ENCODE assay signal across 10 mouse cellular contexts in the genomic region with DNA sequence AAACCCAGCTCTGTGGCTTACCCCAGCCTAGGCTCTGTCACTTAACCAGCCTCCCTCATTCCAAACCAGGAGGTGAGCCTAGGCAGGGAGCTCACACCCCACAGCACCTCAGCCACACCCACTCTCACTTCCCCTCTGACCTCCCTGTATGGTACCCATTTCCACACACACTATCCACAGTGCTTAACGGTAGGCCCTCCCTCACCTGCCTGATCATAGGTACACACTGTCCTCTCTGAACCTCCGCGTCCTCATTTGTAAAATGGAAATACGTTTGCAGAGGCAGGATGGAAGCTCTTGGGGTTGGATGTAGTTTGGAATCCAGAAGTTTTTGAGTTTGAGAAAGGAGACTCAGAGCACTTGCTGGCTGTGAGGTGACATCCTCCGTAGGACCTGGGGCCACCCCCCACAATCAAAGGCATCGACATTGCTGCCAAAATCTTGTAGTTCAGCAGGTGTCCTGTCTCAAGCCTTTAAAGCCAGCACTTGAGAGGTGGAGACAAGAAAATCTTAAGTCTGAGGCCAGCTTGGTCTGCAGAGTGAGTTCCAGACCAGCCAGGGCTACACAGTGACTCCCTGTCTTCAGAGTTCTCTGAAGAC. TPM values are rescaled to one million over a fixed set of nuclear protein-coding genes. Genes with fewer than 3 reads are reported as not detected.
DNase-seq lines count a peak whose midpoint lies in the region; ATAC-seq and TF ChIP-seq lines count a peak whose summit lies in the region.
"Had no signal": no experiment of that assay in that cellular context is flagged by ENCODE, and none has a peak within 500 bp of the region (broad histone marks: within the 10 kb centered on the region; RNA-seq: fewer than 3 reads in every experiment).

No protein-coding gene starts in this region.

- no peak for TF ChIP-seq POLR2A in myocyte (IDR thresholded peaks at IDR 0.05; ENCODE audit: insufficient read length, low read depth)

- no peak overlapping the region for H3ac ChIP-seq in myocyte (ENCODE audit: control insufficient read depth, insufficient read length)

- no peaks in the 10 kb centered on the region for H3K36me3 ChIP-seq in kidney, embryonic 15.5 days
- 0 out of 2 replicates have a peak, but pooled peaks cover 7% of the 10 kb centered on the region for H3K36me3 ChIP-seq in heart, embryonic 14.5 days (ENCODE audit: control insufficient read depth, insufficient read depth, low read length)
- peaks cover 4% of the 10 kb centered on the region for H3K36me3 ChIP-seq in myocyte (ENCODE audit: control insufficient read depth, insufficient read depth)

- no peak for DNase-seq in kidney, postnatal 36 days
- DNase-seq in layer of hippocampus, postnatal 10 days (ENCODE audit: low spot score in 2 of 2): no peak
- no peak for DNase-seq in left cerebral cortex, adult 18-20 months (ENCODE audit: low spot score in 2 of 2)
- no peak for DNase-seq in left cerebral cortex, postnatal 25 days (ENCODE audit: low spot score in 2 of 2)
- DNase-seq: right cerebral cortex, postnatal 25 days had no signal

- no peak overlapping the region for H3K4me3 ChIP-seq in kidney, embryonic 15.5 days (replicated peaks)
- no peak overlapping the region for H3K4me3 ChIP-seq in brown adipose tissue, adult 24 weeks (ENCODE audit: insufficient read depth, low read depth, low read length)
- H3K4me3 ChIP-seq in heart, embryonic 14.5 days (ENCODE audit: control insufficient read depth in 1 of 2, insufficient read depth in 1 of 2, low read depth in 1 of 2, low read length in 2 of 2): no peak overlapping the region
- H3K4me3 ChIP-seq in myocyte: no peak overlapping the region

- intact Hi-C loops in left cerebral cortex, postnatal 25 days (cut with DNase I): no loop called here

- H3K9ac ChIP-seq in kidney, embryonic 15.5 days: no peak overlapping the region
- peak overlapping the region; percentile 69 for H3K9ac ChIP-seq in heart, embryonic 14.5 days (ENCODE audit: low read length)

- H3K4me2 ChIP-seq in kidney, embryonic 15.5 days: no peak overlapping the region
- peak overlapping the region; percentile 39 for H3K4me2 ChIP-seq in heart, embryonic 14.5 days (ENCODE audit: low read length)
- peak overlapping the region; percentile 79 for H3K4me2 ChIP-seq in myocyte (ENCODE audit: low read depth)

- H3K27me3 ChIP-seq in kidney, embryonic 15.5 days: no peaks in the 10 kb centered on the region
- H3K27me3 ChIP-seq in heart, embryonic 14.5 days (ENCODE audit: control insufficient read depth, insufficient read depth, low read length): no peaks in the 10 kb centered on the region
- no peaks in the 10 kb centered on the region for H3K27me3 ChIP-seq in myocyte (ENCODE audit: control insufficient read depth, insufficient read depth, insufficient read length)

- WGBS in kidney, embryonic 15.5 days: 44% methylated on average over 6 of the region's 6 CpGs
- 47% methylated on average over 6 of the region's 6 CpGs for WGBS in heart, embryonic 14.5 days

- H3K27ac ChIP-seq in kidney, embryonic 15.5 days: peak overlapping the region; percentile 93
- peak overlapping the region; percentile 93 for H3K27ac ChIP-seq in brown adipose tissue, adult 24 weeks (replicated peaks; ENCODE audit: low read depth, low read length)
- H3K27ac ChIP-seq in heart, embryonic 14.5 days (replicated peaks in 1 of 2; ENCODE audit: control insufficient read depth in 1 of 2, insufficient read depth in 1 of 2, low read depth in 2 of 2, low read length in 2 of 2): peak overlapping the region; percentile 77 to 96

- ATAC-seq in kidney, embryonic 15.5 days (replicated peaks; ENCODE audit: low FRiP score): no peak; the same call in 1 of the 2 replicates
- peak; percentile 2; the same call in 1 of the 2 replicates for ATAC-seq in heart, embryonic 14.5 days (ENCODE audit: insufficient number of reproducible peaks, insufficient read depth, low FRiP score, low read depth)

- H3K4me1 ChIP-seq in kidney, embryonic 15.5 days: peaks cover 85% of the 10 kb centered on the region
- H3K4me1 ChIP-seq in brown adipose tissue, adult 24 weeks (ENCODE audit: control insufficient read depth, insufficient read depth, insufficient read length, low read length): peaks cover 70% of the 10 kb centered on the region
- H3K4me1 ChIP-seq in heart, embryonic 14.5 days (ENCODE audit: control insufficient read depth in 2 of 2, insufficient read depth in 2 of 2, low read length in 2 of 2): peaks cover 59 to 77% of the 10 kb centered on the region in 2 experiments

- H3K9me3 ChIP-seq in kidney, embryonic 15.5 days (replicated peaks): no peaks in the 10 kb centered on the region
- H3K9me3 ChIP-seq in heart, embryonic 14.5 days (ENCODE audit: control insufficient read depth, low read length): no peaks in the 10 kb centered on the region

- peaks cover 85% of the 10 kb centered on the region for H3K79me2 ChIP-seq in myocyte (ENCODE audit: control insufficient read depth, insufficient read depth)

TF ChIP-seq in myocyte, 11 proteins besides CTCF, POLR2A, EP300 and RAD21:
- TF ChIP-seq POLR2AphosphoS2 (IDR thresholded peaks at IDR 0.05; ENCODE audit: insufficient read length, low read depth): no peak

RNA-seq across cellular contexts. Expression of gene Hspg2, which starts 27.0 kb away (rescaled TPM):
- 34.2 and 35.7 TPM in 2 replicates for polyA plus RNA-seq in kidney, embryonic 15.5 days (2015; fragmentation: Nextera tagmentation; extraction: Ambion mirVana)
- 32.5 and 49.7 TPM in 2 replicates for polyA plus RNA-seq in brown adipose tissue, adult 24 weeks (2012; ENCODE audit: insufficient read depth, insufficient read length, missing spikeins)
- polyA plus RNA-seq in heart, embryonic 14.5 days (2014; fragmentation: Nextera tagmentation; extraction: Ambion mirVana): 67.5 and 68.3 TPM in 2 replicates
- polyA plus RNA-seq in myocyte (2012; fragmentation: generic; extraction: Trizol): 209 TPM
- 10 to 100 TPM; 13.7 to 14.8 TPM for total RNA-seq in layer of hippocampus, postnatal 10 days (2021)
- 1 to 10 TPM; 4.3 to 5.0 TPM for total RNA-seq in left cerebral cortex, adult 18-20 months (2021)
- total RNA-seq in left cerebral cortex, postnatal 25 days (2021): 1 to 10 TPM; 6.2 to 6.4 TPM
- total RNA-seq: megakaryocyte-erythroid progenitor cell, adult 5-6 weeks had no signal

RNA-seq across cellular contexts. Expression of gene 1700013G24Rik, which starts 42.5 kb away (rescaled TPM):
- not detected in 2 replicates for polyA plus RNA-seq in kidney, embryonic 15.5 days (2015; fragmentation: Nextera tagmentation; extraction: Ambion mirVana)
- not detected in 2 replicates for polyA plus RNA-seq in brown adipose tissue, adult 24 weeks (2012; ENCODE audit: insufficient read depth, insufficient read length, missing spikeins)
- not detected in 2 replicates for polyA plus RNA-seq in heart, embryonic 14.5 days (2014; fragmentation: Nextera tagmentation; extraction: Ambion mirVana)
- 0.55 TPM for polyA plus RNA-seq in myocyte (2012; fragmentation: generic; extraction: Trizol)
- not detected for total RNA-seq in layer of hippocampus, postnatal 10 days (2021)
- not detected for total RNA-seq in left cerebral cortex, adult 18-20 months (2021)
- not detected for total RNA-seq in left cerebral cortex, postnatal 25 days (2021)
- total RNA-seq: megakaryocyte-erythroid progenitor cell, adult 5-6 weeks had no signal
